Mouse (Mus musculus) gastrocnemius, postnatal 36 days (tissue): ENCODE measurements around the gene Slc9a3r2. TPM values are rescaled to one million over a fixed set of nuclear protein-coding genes. Genes with fewer than 3 reads are reported as not detected.

Source experiments
- DNase-seq, 2 experiments: peaks; one replicate each; pipeline ENCODE4 v3.0.0; 2022
- intact Hi-C: fragments of 180-260 bp; cut with DNase I; formaldehyde crosslinking; loops from one replicate; pipeline ENCODE4 v1.15.1; 2025
- long read RNA-seq, 2 experiments: library from polyadenylated mRNA; stranded (forward); transcript quantifications; one replicate each; pipeline ENCODE4 v2.0.0; 2021
- total RNA-seq, 2 experiments: library from RNA; stranded (reverse); gene quantifications; 2 replicates each; pipeline ENCODE4 v1.2.3; 2021

Gene Slc9a3r2
- 10 to 100 TPM; 27.1 to 36.9 TPM for total RNA-seq
- long read RNA-seq, experiment 1, transcript Slc9a3r2-201 (7 exons, 2,136 nt): major isoform, 31 of 91 reads
- long read RNA-seq, experiment 1, transcript Slc9a3r2-203 (6 exons, 1,840 nt): minor isoform, 5 of 91 reads
- long read RNA-seq, experiment 1, transcript Slc9a3r2-202 (6 exons, 1,717 nt): minor isoform, 7 of 91 reads
- long read RNA-seq, experiment 1, partial matches to known transcripts: 4 of 91 reads
- long read RNA-seq, experiment 1, other reads (novel, unspliced or antisense): 43 of 91 reads
- long read RNA-seq, experiment 2, transcript Slc9a3r2-201 (7 exons, 2,136 nt): major isoform, 27 of 93 reads
- long read RNA-seq, experiment 2, transcript Slc9a3r2-202 (6 exons, 1,717 nt): minor isoform, 11 of 93 reads
- long read RNA-seq, experiment 2, partial matches to known transcripts: 0 of 93 reads
- long read RNA-seq, experiment 2, other reads (novel, unspliced or antisense): 50 of 93 reads

- intact Hi-C loops: loop anchor here (2.0 kb wide), 1 partner anchor 21 kb away; no protein-coding TSS in a partner anchor
- peak in 1 of 2 experiments; percentile 40 for DNase-seq
These were observed at the start of gene Slc9a3r2 for GRCm38 (mm10) chr17:24650070-24650616. Slc9a3r2 (minus strand) TSS chr17:24650327.

- no peak for DNase-seq
These were observed 49.3 kb upstream of the Slc9a3r2 start for GRCm38 (mm10) chr17:24699473-24699872.

GRCm38 (mm10) chr17:24698715-24699114, 48.6 kb upstream of the Slc9a3r2 start:
- intact Hi-C loops: no loop called here
- DNase-seq: no peak

More at GRCm38 (mm10) chr17:24699473-24699872, 49.3 kb upstream of the Slc9a3r2 start:
- intact Hi-C loops: no loop called here

- intact Hi-C loops: no loop called here
- DNase-seq: no peak
These were observed 47.9 kb upstream of the Slc9a3r2 start for GRCm38 (mm10) chr17:24697985-24698384.

GRCm38 (mm10) chr17:24696011-24696697, 46.0 kb upstream of the Slc9a3r2 start, which contains the start of the genes Gfer and Noxo1:
Gfer (minus strand) TSS chr17:24696156.
Noxo1 (plus strand) TSS chr17:24696234.
- DNase-seq: peak; percentile 75 to 86
- intact Hi-C loops: no loop called here

GRCm38 (mm10) chr17:24695326-24696010, 45.3 kb upstream of the Slc9a3r2 start:
- no peak for DNase-seq
- intact Hi-C loops: no loop called here

- no peak for DNase-seq
- intact Hi-C loops: no loop called here
These were observed 42.3 kb upstream of the Slc9a3r2 start for GRCm38 (mm10) chr17:24692385-24692784.

- intact Hi-C loops: no loop called here
- no peak for DNase-seq
These were observed 39.3 kb upstream of the Slc9a3r2 start, which contains the start of gene Syngr3 for GRCm38 (mm10) chr17:24689251-24690081. Syngr3 (minus strand) TSS chr17:24689955.

GRCm38 (mm10) chr17:24687599-24687998, 37.5 kb upstream of the Slc9a3r2 start:
- intact Hi-C loops: no loop called here
- no peak for DNase-seq

GRCm38 (mm10) chr17:24687146-24687595, 37.0 kb upstream of the Slc9a3r2 start:
- peak in 1 of 2 experiments; percentile 39 for DNase-seq
- intact Hi-C loops: no loop called here

- intact Hi-C loops: no loop called here
- DNase-seq: no peak
These were observed 36.4 kb upstream of the Slc9a3r2 start for GRCm38 (mm10) chr17:24686514-24686913.

- no peak for DNase-seq
- intact Hi-C loops: no loop called here
These were observed 27.5 kb upstream of the Slc9a3r2 start for GRCm38 (mm10) chr17:24677500-24678080.

- intact Hi-C loops: no loop called here
- DNase-seq: no peak
These were observed 26.8 kb upstream of the Slc9a3r2 start for GRCm38 (mm10) chr17:24676877-24677276.

- intact Hi-C loops: no loop called here
- peak in 1 of 2 experiments; percentile 50 for DNase-seq
These were observed 26.1 kb upstream of the Slc9a3r2 start for GRCm38 (mm10) chr17:24676187-24676586.

GRCm38 (mm10) chr17:24674277-24674676, 24.1 kb upstream of the Slc9a3r2 start:
- intact Hi-C loops: no loop called here
- no peak for DNase-seq

- no peak for DNase-seq
- intact Hi-C loops: no loop called here
These were observed 22.0 kb upstream of the Slc9a3r2 start for GRCm38 (mm10) chr17:24672141-24672540.

- intact Hi-C loops: no loop called here
- no peak for DNase-seq
These were observed 21.2 kb upstream of the Slc9a3r2 start for GRCm38 (mm10) chr17:24671346-24671745.

GRCm38 (mm10) chr17:24670246-24670844, 20.2 kb upstream of the Slc9a3r2 start:
- no peak for DNase-seq
- intact Hi-C loops: no loop called here
